Mouse (Mus musculus): ENCODE data around the gene Hjurp.
A peak's percentile ranks its signal among the peaks of the same experiment; 100 is the strongest.

Hjurp gene

DNA sequence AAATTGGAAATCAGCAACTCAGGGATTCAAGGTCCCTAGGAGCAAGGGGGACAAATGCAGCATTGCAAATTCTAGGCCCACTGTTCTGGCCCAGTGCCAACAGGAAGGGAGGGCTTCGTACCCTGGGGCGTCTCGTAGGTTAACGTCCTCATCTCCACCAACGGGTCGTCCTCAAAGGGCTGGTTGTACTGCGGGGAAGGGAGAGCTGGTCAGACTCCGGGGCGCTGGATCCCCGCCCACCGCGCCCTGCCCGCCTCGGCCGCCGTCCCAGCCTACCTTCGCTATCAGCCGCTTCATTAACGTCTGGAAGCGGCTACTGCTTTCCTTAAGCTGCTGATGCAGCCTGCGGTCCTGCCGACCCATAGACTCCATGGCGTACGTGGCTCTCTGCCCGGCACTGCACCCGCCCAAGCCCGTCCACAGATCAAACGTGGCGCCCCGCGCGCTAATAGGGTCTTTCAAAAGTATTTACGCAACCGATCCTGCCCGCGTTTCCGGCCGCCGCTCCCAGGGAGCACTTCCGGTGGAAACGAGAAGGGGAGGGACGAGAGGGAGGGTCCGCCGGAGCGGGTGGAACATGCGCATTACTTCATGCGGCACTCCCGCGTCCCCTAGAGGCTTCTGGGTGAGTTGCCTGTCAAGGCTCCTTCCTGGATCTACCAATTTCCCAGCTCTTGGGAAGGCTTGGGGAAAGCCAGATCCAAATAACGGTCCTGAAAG, at the start of gene Hjurp, which contains the start of gene Trpm8:
Gene Hjurp (minus strand): TSS at position 536 of the 720 bp plus-strand sequence.
Gene Trpm8 (plus strand): TSS at position 564 of the 720 bp plus-strand sequence.
- peak; percentile 100 for DNase-seq (ENCODE audit: low spot score in 2 of 2)

DNA sequence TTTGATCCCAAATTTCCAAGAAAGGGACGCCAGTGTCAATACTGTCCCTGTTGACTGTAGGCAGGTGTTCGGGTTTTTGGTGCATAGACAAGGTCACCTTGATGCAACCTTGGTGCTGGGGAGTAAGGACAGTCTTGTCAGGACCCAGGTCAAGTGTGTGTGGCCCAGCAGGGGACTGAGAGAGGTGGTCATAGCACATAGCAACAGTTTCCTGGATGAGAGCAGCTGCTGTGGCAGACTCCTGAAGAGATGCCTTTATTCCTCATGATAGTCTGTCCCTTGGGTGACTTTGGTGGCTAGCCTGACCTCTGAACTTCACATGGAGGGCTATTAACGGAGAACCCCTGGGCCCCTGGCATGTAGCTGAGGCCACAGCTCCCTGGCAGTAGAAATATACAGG, 45.7 kb upstream of the Hjurp start:
- no peak for DNase-seq (ENCODE audit: low spot score in 2 of 2)

DNA sequence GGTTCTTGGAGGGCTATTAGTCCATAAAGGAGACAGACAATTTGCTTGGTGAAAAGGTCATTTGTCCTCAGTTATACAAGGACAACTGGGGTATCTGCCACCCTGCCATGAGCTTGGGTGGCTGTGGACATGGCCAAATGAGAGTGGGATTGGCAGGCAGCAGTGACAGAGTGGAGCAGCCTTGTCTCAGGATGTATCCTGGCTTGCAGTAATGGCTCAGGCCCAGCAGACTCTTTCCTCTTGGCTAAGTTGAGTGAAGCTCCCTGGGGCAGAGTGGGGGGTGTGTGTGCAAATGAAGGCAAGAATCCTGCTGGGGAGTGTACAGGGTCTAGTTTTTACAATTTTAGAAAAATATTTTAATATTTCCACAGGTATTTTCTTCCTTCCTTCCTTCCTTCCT, 44.7 kb upstream of the Hjurp start:
- no peak for DNase-seq (ENCODE audit: low spot score in 2 of 2)

DNA sequence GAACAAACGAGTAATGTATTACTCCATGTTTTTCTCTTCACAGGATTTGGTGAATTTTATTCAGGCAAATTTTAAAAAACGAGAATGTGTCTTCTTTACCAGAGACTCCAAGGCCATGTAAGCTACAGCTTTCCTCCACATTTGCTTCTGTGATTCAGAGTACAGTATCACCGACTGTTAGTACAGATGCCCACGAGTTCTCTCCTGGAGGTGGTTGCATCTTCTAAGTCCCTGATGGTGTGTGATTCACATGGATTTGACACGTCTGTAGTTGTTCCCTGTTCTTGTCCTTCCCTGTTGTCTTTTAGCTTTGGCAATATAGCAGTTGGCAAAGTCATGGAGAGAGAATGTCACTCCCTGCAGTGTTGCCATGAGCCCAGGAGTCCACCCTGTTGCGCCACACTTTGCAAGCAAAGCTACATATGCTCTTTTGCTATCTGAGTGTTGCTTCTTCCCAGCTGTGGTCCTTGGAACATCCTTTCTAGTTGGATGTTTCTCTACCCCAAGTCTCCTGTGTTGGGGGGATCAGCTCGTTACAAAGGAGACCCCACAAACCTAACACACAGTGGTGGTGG, 43.5 kb upstream of the Hjurp start:
- DNase-seq (ENCODE audit: low spot score in 2 of 2) = no peak

DNA sequence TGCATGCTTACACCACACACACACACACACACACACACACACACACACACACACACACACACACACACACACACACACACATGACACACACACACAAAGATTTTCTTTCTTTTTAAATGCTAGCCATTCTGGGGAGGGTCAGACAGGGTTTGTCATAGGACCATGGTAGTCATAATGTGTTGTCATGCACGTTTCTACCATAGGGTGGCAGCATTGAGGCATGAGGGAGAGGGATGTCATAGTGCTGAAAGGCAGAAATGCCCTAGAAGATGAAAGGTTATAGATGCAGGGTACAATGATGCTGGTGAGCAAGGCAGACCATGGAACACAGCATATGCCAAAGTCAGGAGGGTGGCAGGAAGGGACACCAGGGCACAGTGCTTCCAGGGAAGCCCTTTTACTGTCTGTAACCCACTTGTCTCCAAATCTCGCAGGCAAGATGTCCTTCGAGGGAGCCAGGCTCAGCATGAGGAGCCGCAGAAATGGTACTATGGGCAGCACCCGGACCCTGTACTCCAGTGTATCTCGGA, 41.2 kb upstream of the Hjurp start:
- DNase-seq (ENCODE audit: low spot score in 2 of 2) = no peak

DNA sequence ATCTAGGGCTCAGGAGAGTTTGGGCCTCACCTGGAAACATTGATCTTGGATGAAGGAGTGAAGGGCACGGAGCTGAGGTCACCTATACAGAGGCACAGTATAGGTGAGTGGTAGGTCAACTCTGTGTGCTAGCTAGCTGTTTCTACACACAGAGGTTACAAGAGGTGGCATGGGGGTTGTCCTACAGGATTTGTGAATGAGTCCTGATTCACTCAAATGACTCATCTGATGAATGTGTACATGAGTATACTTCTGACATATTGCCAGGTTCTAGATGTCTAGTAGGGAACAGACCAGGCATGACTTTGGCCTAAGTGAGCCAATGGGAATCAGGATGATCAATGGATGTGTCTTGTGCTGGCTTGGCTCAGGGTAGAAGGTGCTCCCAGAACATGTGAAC, 39.8 kb upstream of the Hjurp start:
- no peak for DNase-seq (ENCODE audit: low spot score in 2 of 2)

DNA sequence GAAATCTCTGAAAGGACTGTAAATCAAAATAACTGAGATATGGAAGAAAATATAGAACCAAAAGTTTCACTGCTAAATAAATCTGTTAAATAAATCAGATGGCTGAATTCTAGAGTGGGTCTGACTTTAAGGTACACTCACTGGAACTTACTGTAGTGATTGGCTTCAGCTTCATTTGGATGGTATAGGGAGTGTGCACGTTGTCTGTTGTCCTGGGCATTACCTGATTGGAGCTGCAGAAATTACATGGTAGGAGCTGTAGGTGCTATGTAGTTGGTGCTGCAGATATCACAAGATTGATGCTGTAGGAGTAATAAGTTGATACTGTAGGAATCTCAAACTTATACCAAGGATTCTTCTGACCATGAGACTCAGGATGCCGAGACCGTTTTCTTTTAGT, 32.9 kb upstream of the Hjurp start:
- DNase-seq (ENCODE audit: low spot score in 2 of 2) = no peak

DNA sequence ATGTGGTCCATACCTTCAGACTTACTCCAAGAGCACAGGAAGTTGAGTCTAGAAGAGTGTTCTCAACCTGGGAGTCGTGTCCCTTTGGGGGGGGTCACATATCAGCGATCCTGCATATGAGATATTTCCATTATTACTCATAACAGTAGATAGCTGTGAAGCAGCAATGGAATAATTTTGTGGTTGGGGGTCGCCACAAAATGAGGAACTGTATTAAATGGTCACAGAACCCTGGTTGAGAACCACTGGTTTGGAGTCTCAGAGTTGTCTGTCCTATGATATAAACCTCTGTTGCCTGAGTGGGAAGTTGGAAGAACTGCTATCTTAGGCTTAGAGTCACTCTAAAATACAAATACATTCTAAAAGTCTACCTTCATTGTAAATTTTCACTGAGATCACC, 32.5 kb upstream of the Hjurp start:
- no peak for DNase-seq (ENCODE audit: low spot score in 2 of 2)

DNA sequence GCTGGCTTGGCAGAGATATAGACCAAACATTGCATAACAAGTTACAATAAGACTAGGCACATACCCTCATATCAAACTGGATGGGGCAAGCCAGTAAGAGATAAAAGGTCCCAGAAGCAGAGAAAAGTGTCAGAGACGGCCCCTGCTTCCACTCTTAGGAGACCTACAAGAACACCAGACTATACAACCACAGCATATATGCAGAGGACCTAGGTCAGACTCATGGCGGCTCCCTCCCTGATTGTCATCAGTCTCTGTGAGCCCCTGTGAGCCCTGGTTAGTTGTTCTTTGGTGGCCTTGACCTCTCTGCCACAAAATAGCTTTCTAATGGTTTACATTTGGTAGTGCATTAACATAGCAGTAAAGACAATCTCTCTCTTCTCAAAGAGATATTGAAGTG, 31.6 kb upstream of the Hjurp start:
- DNase-seq (ENCODE audit: low spot score in 2 of 2) = no peak

DNA sequence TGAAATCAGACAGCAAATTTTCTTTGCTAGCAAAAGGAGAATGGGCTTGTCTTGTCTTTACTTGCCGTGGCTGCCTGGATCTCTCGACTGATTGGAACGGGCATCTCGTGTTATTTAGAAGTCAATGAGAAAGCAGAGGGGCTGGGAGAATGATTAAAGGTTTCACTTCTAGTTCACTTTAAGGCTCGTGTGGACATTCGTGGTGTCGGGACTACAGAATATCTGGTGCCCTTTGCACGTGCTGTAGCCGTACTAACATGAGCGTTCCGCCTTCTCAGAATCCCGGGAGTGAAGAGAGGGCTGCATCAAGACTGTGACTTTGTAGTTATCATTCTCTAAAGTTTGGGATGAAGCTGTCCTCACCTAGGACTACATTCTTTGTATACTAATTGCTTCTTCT, 29.7 kb upstream of the Hjurp start:
- no peak for DNase-seq (ENCODE audit: low spot score in 2 of 2)

DNA sequence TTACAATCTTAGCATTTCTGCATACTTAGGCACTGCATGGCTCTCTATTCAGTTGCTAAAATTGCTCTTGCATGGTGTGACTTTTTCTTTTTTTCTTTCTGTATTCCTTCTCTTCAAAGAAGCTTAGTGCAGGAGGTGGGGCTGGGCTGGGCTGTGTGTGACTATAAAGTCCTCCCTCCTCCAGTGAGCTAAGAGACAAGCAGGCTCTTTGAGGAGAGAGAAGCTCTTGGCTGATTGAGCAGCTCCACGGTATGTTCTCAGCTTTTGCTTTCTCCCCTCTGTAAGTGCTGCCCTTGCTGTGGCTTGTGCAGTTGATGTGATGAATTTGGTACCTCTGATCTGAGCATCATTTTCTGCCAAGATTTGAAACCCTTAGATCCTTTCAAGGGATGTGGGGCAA, 29.1 kb upstream of the Hjurp start:
- DNase-seq (ENCODE audit: low spot score in 2 of 2) = no peak

DNA sequence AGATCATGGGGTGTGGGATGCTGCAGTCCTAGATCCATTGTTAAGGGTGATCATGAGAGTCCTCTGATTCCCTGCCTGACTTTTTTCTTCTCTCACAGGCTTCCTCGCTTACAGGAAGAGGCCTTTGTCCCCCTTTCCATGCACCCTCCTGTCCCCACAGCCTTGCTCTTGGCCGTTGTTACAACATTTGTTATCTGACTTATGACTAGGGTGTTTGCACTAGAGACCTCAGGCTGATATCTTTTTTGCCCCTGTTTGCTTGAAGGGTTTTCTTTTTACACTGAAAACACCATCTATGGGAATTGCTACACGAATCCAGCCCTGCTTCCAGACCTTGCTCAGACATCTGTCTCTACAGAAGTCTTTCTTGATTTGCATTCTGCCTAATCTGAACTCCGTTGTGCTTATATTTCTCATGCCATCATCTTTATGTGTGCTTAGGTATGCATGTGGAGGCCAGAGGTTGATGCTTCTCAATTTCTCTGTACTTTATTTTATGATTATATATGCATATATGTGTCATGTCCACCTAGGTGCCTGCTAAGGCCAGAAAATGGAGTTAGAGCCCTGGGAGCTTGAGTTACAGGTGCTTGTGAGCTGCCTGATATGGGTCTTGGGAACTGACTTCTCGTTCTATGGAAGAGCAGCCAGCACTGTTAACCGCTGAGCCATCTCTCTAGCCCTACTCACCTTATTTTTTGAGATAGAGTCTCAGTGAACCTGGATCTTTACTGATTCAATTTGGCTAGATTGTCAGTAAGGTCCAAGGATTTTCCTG, 27.8 kb upstream of the Hjurp start:
- DNase-seq (ENCODE audit: low spot score in 2 of 2) = no peak

DNA sequence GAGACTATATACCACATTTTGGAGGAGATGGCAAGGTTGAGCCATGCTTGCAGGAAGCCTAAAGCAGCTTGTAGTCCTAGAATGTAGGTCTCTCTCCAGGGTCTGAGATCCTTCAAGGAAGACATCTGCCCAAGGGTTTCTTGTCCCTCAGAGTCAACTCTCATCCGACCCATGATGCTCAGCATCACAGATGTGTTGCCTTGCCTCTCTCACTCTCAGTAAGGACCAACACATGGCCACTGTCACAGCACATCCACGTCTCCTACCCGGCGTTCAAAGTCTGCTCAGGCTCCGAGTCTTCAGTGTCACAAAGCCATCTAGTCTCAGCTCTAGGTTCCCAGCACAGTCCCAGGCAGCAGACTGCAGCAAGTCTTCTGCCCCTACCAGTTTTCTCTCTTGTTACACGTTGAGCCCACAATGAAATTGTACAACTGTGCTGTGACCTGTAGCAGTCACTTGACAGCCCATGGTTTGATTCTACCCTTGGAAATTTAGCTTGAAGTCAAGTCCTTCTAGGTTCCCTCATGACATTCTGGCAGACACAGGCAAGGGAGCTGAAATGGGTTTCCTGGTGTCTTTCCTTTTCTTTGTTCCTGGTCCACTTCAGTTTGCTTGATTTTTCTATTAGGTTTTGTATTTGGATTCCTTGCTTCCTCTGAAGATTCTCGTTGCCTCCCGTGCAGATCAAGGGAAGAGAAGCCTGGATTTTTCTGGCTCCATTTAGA, 27.0 kb upstream of the Hjurp start:
- no peak for DNase-seq (ENCODE audit: low spot score in 2 of 2)

DNA sequence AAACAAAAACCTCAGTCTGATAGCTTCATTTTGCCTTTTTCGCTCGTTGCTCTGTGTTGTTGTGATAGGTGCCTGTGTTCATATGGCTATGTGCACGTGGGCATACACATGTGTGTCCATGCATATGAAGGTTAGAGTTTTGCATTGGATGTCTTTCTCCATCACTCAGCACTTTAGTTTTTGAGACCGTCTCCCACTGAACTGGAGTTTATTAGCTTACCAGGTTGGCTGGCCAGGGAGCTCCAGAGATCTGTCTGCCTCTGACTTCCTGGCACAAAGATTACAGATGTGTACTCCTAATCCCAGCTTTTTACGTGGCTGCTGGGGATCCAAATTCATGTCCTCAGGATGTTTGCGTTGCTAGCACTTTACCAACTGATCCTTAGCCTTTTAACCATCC, 26.3 kb upstream of the Hjurp start:
- no peak for DNase-seq (ENCODE audit: low spot score in 2 of 2)

DNA sequence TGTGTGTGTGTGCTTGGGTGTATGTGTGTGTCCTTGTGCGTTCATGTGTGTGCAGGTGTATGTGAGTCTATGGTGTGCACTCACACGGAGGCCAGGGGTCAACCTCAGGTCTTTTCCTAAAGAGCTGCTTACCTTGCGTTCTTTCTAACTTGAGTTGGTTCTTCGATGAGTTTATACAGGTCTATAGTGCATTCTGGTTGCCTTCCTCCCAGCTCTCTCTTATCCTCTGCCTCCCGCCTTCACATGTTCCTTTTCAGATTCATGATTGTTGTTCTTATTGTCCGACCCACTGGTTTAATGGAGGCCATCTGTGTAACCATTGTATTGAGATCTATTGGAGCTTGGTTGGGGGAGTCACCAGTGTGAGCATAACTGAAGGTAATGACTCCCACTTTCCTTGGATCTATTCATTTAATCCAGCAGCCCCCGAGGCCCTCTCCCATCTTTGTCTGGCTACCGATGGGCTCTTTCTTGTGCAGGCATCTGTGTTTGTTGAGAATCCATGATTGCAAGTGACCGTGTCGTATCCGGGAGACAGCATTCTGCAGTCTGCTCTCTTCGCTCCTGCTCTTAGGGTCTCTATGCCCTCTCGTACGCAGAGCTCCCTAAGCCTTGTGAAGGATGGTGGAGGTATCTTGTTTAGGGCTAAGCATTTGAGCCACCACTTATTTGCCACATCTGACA, 24.8 kb upstream of the Hjurp start:
- no peak for DNase-seq (ENCODE audit: low spot score in 2 of 2)

DNA sequence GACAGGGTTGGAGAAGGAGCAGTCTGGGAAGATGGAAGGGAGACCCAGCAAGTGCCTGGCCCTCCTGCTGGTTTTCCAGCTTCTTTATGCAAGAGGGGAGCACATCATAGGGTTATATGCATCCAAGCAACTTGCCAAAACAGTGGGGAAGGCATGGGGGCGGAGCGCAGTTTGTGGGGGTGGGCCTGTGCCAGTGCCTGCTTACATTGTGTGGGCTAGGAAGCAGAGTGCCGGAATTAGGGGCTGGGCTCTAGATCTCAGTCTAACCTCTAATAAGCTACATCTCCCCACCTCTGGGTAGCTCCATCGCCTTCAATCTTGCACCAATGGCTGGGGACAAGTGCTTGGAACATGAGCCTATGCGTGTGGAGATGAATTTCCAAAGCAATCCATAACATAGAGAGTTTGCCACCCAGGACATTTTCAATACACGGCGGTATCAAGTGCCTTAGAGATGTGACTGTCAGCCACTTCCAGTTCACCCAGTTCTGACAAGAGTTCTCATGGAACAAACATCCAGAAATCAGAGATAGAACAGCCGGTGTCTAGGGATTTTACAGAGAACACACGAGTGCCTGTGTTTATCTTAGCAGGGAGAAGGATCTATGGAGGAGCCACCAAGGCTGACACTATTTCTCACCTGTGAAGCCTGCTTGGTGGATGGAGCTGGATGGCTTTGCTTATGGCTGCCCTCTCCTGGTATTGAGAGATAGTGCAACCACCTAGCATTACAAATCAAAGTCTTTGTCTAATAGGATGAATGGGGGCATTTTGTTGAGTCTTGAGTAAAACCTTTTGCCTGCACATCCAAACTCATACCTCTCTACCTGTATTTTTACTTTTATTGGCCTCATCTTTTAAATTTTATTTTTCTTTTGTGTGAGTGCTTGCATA, 23.9 kb upstream of the Hjurp start:
- DNase-seq (ENCODE audit: low spot score in 2 of 2) = no peak

DNA sequence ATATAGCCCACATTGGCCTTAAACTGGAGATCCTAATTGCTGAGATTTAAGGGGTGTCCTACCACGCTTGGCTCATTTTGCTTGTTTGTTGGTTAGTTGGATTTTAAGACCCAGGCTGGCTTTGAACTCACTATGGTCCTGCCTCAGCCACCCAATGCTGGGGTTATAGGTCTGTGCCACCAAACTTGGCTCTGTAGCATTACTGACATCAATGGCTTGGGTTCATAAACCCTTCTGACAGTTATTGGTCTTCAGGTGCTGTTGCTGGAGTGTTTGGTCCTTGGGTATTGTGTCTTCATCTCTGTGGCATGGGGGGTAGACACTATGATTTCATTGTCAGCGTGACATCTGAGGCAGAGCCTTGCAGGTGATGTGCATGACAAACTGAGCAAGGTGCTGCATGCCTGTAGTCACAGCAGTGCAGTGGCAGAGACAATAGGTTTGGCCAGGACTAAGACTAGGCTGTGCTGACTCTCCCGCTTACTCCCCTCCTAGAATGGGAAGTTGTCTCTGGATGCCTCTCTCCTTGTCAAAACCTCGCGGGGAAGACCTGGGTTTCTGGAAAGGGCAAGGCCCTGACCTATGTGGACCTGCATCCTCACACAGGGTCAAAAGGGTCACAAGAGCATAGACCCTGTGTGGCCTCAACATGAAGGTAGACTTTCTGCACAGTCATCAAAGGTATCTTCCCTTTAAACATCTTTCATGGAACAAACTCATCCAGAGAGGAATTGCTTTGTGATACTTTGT, 23.0 kb upstream of the Hjurp start:
- no peak for DNase-seq (ENCODE audit: low spot score in 2 of 2)

DNA sequence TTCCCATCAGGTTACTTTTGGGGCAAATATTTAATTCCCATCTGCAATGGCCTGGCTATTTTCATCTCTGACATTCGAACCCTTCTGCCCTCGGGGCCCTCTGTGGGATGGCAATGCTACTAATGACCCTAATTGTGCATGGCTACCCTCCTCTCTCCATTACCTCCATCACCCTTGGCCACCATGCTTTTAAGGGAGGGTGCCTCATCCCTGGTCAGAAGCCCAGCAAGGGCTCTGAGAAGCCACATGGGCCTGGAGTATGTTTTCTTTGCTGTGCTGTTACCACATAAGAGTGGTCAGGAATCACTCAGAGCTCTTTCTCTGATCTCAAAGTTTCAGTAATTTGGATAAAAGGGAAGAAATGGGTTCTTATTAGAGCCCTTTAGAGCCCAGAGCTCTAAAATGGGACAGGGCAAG, 22.1 kb upstream of the Hjurp start:
- no peak for DNase-seq (ENCODE audit: low spot score in 2 of 2)

DNA sequence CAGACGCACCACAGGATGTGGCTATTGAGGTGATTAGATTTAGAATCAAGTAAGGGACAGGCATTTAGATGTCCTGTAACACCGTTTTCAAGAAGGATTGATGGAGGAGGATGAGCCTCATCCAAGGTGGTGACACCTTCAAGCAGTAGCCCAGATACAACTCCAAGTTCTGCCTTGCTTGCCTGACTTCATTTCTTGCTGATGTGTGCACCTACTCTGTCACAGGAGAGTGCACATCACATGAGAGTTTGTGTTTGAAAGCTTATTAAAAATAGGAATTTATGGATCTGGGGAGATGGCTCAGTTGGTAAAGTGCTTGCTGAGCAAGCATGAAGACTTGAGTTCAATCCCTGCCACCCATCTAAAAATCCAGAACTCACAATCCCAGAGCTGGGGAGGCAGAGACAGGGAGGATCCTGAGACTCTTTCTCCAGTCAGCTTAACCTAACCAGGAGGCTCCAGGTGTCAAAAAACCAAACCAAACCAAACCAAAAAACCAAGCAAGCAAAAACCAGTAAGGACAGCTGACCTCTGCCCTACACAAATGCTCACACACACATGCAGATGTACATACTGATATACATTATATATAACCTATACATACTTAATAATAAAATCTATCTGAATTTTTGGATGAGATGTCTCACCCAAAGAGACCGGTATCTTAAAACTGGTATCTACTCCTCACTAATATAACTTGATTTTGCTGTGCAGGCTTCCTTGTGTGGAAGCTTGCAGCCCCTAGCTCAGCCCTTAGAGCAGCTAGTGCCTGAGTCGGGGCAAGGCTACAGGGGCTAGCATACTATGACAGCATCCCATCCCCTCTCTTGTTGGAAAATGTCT, 21.5 kb upstream of the Hjurp start:
- DNase-seq (ENCODE audit: low spot score in 2 of 2) = no peak

All from urinary bladder, adult 18-20 months (tissue).